ENCODE assay signal across 26 mouse cellular contexts in genomic region chr11:86590066-86590465, GRCm38 (mm10). TPM values are rescaled to one million over a fixed set of nuclear protein-coding genes. Genes with fewer than 3 reads are reported as not detected.
DNase-seq lines count a peak whose midpoint lies in the region; ATAC-seq and TF ChIP-seq lines count a peak whose summit lies in the region.
"Had no signal": no experiment of that assay in that cellular context is flagged by ENCODE, and none has a peak within 500 bp of the region (broad histone marks: within the 10 kb centered on the region; RNA-seq: fewer than 3 reads in every experiment).

No protein-coding gene starts in this region.

- TF ChIP-seq CTCF in embryonic fibroblast, embryonic 13.5 days (IDR thresholded peaks at IDR 0.05; ENCODE audit: borderline replicate concordance, insufficient read depth, low read length) = no peak

- H3K4me3 ChIP-seq in embryonic fibroblast, embryonic 13.5 days (ENCODE audit: insufficient read depth, low read length) = no peak overlapping the region
- H3K4me3 ChIP-seq in intestine, embryonic 16.5 days (ENCODE audit: low read length) = no peak overlapping the region
- H3K4me3 ChIP-seq: embryonic facial prominence, embryonic 10.5 days; embryonic facial prominence, embryonic 13.5 days; forebrain, embryonic 15.5 days; heart, adult 2 months; heart, embryonic 10.5 days; heart, embryonic 13.5 days; hindbrain, embryonic 12.5 days; hindbrain, embryonic 15.5 days; intestine, embryonic 15.5 days had no signal

- no peaks in the 10 kb centered on the region for H3K27me3 ChIP-seq in intestine, embryonic 16.5 days (replicated peaks; ENCODE audit: control insufficient read depth, insufficient read depth, low read length)
- H3K27me3 ChIP-seq: embryonic facial prominence, embryonic 13.5 days; forebrain, embryonic 15.5 days; heart, embryonic 13.5 days; hindbrain, embryonic 12.5 days; hindbrain, embryonic 15.5 days; intestine, embryonic 15.5 days; Patski had no signal

- H3K4me1 ChIP-seq in embryonic fibroblast, embryonic 13.5 days (ENCODE audit: control insufficient read depth, insufficient read depth, low read length) = peaks cover 38% of the 10 kb centered on the region
- H3K4me1 ChIP-seq in intestine, embryonic 16.5 days (ENCODE audit: control insufficient read depth, insufficient read depth, low read length) = peaks cover 8% of the 10 kb centered on the region; the same call in 1 of the 2 replicates

- no peak for TF ChIP-seq POLR2A in embryonic fibroblast, embryonic 13.5 days (IDR thresholded peaks at IDR 0.05; ENCODE audit: low read depth, low read length)

- DNase-seq in heart, adult 11 months = peak; percentile 56
- no peak for DNase-seq in heart, postnatal 4 days
- DNase-seq in CD4-positive helper T cell, adult 2 months (ENCODE audit: low read depth, low spot score) = peak; percentile 77
- no peak for DNase-seq in cerebellum, adult 11-12 months
- DNase-seq: adrenal gland, postnatal 10 days; adrenal gland, postnatal 36 days; cerebellum, adult 2 months; cerebellum, postnatal 10 days; cerebellum, postnatal 36 days; embryo, embryonic 11 days; gastrocnemius, postnatal 25 days; heart, postnatal 14 days; kidney, adult 18-20 months had no signal

- ATAC-seq in intestine, embryonic 16.5 days = no peak
- no peak for ATAC-seq in erythroid progenitor cell, adult 5-6 weeks (replicated peaks; ENCODE audit: low FRiP score, poor library complexity, severe bottlenecking)
- ATAC-seq: forebrain, embryonic 15.5 days; intestine, embryonic 15.5 days; Patski had no signal

- 82% methylated on average over 4 of the region's 4 CpGs for WGBS in intestine, embryonic 16.5 days

- peak overlapping the region; percentile 100; the same call in 1 of the 2 replicates for H3K27ac ChIP-seq in embryonic fibroblast, embryonic 13.5 days (ENCODE audit: insufficient read depth, low read length)
- H3K27ac ChIP-seq in intestine, embryonic 16.5 days (ENCODE audit: low read length) = no peak overlapping the region
- H3K27ac ChIP-seq: embryonic facial prominence, embryonic 10.5 days; embryonic facial prominence, embryonic 13.5 days; forebrain, embryonic 15.5 days; heart, adult 2 months; heart, embryonic 10.5 days; heart, embryonic 13.5 days; hindbrain, embryonic 12.5 days; hindbrain, embryonic 15.5 days; intestine, embryonic 15.5 days had no signal

- no peaks in the 10 kb centered on the region for H3K9me3 ChIP-seq in intestine, embryonic 16.5 days (ENCODE audit: control insufficient read depth, low read length)
- H3K9me3 ChIP-seq: embryonic facial prominence, embryonic 10.5 days; embryonic facial prominence, embryonic 13.5 days; forebrain, embryonic 15.5 days; heart, embryonic 10.5 days; heart, embryonic 13.5 days; hindbrain, embryonic 12.5 days; hindbrain, embryonic 15.5 days; intestine, embryonic 15.5 days had no signal

- H3K36me3 ChIP-seq in intestine, embryonic 16.5 days (ENCODE audit: control insufficient read depth, insufficient read depth, low read length) = no peaks in the 10 kb centered on the region
- H3K36me3 ChIP-seq: heart, embryonic 13.5 days; hindbrain, embryonic 12.5 days; hindbrain, embryonic 15.5 days; intestine, embryonic 15.5 days had no signal

- no peak overlapping the region for H3K9ac ChIP-seq in intestine, embryonic 16.5 days (ENCODE audit: low read depth, low read length)
- H3K9ac ChIP-seq: embryonic facial prominence, embryonic 13.5 days; forebrain, embryonic 15.5 days; heart, embryonic 13.5 days; hindbrain, embryonic 12.5 days; hindbrain, embryonic 15.5 days; intestine, embryonic 15.5 days had no signal

- no peak overlapping the region for H3K4me2 ChIP-seq in intestine, embryonic 16.5 days (ENCODE audit: low read depth, low read length)
- H3K4me2 ChIP-seq: embryonic facial prominence, embryonic 13.5 days; forebrain, embryonic 15.5 days; heart, embryonic 13.5 days; hindbrain, embryonic 12.5 days; hindbrain, embryonic 15.5 days; intestine, embryonic 15.5 days had no signal

RNA-seq across cellular contexts. Expression of gene Tubd1, which starts 45.3 kb away (rescaled TPM):
- total RNA-seq in heart, postnatal 4 days (2021) = 1 to 10 TPM; 8.4 to 9.7 TPM
- polyA plus RNA-seq in embryonic fibroblast, embryonic 13.5 days (2011; ENCODE audit: insufficient read length, low read depth, missing spikeins) = 6.4 and 8.2 TPM in 2 replicates
- 9.3 and 11.4 TPM in 2 replicates for polyA plus RNA-seq in intestine, embryonic 16.5 days (2015; fragmentation: Nextera tagmentation; extraction: Ambion mirVana)
- 18.0 and 20.1 TPM in 2 replicates for total RNA-seq in erythroid progenitor cell, adult 5-6 weeks (2015; ENCODE audit: low replicate concordance)
- total RNA-seq in erythroid progenitor cell, adult 5-6 weeks (2017; ENCODE audit: low replicate concordance) = 16.4 and 31.6 TPM in 2 replicates

RNA-seq across cellular contexts. Expression of gene Rps6kb1, which starts 45.5 kb away (rescaled TPM):
- total RNA-seq in heart, postnatal 4 days (2021) = 10 to 100 TPM; 27.7 to 28.8 TPM
- 70.3 and 71.4 TPM in 2 replicates for polyA plus RNA-seq in embryonic fibroblast, embryonic 13.5 days (2011; ENCODE audit: insufficient read length, low read depth, missing spikeins)
- 45.2 and 56.8 TPM in 2 replicates for polyA plus RNA-seq in intestine, embryonic 16.5 days (2015; fragmentation: Nextera tagmentation; extraction: Ambion mirVana)
- total RNA-seq in erythroid progenitor cell, adult 5-6 weeks (2015; ENCODE audit: low replicate concordance) = 34.4 and 42.5 TPM in 2 replicates
- total RNA-seq in erythroid progenitor cell, adult 5-6 weeks (2017; ENCODE audit: low replicate concordance) = 43.0 and 73.8 TPM in 2 replicates

Comparison
In these comparisons a context has a peak if more than half of its experiments do, and no peak if none do; other contexts are left out.
1. DNase-seq: peak in heart, adult 11 months (single experiment) and CD4-positive helper T cell, adult 2 months (single experiment); none in heart, postnatal 4 days (single experiment) and cerebellum, adult 11-12 months (single experiment).